Mouse (Mus musculus) ES-E14 (cell line): ENCODE data around the gene Lztr1.

Source experiments
- HCFC1 ChIP-seq: IDR thresholded peaks from 2 replicates; pipeline ENCODE4 v1.6.1; 2012; ENCODE audit warnings: low read length, inconsistent platforms, borderline replicate concordance; ENCODE audit not compliant: insufficient read depth
- MAFK ChIP-seq: IDR thresholded peaks from 2 replicates; pipeline ENCODE4 v1.6.1; 2014; ENCODE audit warnings: mild to moderate bottlenecking, low read depth, low read length, inconsistent platforms; ENCODE audit not compliant: insufficient read depth
- ZC3H11A ChIP-seq: IDR thresholded peaks from 2 replicates; pipeline ENCODE4 v1.6.1; 2012; ENCODE audit warnings: low read depth, mild to moderate bottlenecking, inconsistent platforms, low read length, borderline replicate concordance
- ZNF384 ChIP-seq: IDR thresholded peaks from 2 replicates; pipeline ENCODE4 v1.6.1; 2012; ENCODE audit warnings: low read depth, low read length, inconsistent platforms

DNA sequence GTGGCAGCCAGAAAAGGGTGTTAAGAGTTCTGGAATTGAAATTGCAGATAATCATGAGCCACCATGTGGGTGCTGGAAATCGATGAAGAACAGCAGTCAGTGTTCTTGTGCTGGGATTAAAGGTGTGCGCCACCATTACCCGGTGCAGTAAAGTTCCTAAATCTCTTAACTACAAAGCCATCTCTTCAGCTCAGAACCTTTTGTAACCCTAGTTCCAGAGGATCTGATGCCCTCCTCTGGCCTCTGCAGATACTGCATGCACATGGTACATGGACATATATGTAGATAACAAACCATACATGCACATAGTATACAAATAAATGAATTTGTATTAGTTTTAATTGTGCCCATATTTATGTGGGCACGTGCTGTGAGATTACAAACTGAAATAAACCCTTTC is 48.2 kb upstream of the Lztr1 start:
- no peak for TF ChIP-seq ZC3H11A
- no peak for TF ChIP-seq ZNF384
- TF ChIP-seq HCFC1: no peak
- TF ChIP-seq MAFK: no peak
